Mouse (Mus musculus) stomach, postnatal 0 days (tissue): Measurements from ENCODE around the gene Ccdc13. TPM values are rescaled to one million over a fixed set of nuclear protein-coding genes. Genes with fewer than 3 reads are reported as not detected.
A peak's percentile ranks its signal among the peaks of the same experiment; 100 is the strongest.

ENCODE experiments used
- ATAC-seq: fragments of 200-750 bp; cut with Nextera tagmentation; 2 replicates; pipeline ENCODE4 v1.8.0; 2017; ENCODE audit not compliant: low FRiP score, low TSS enrichment
- DNase-seq: peaks from one replicate; pipeline ENCODE4 v3.0.0-alpha.2; 2016; ENCODE audit warnings: low spot score
- H3K27ac ChIP-seq: fragments of 300-500 bp; sonication (generic); replicated peaks from 2 replicates; pipeline ENCODE4 v1.5.1; 2014; ENCODE audit warnings: mild to moderate bottlenecking, control low read depth
- H3K27me3 ChIP-seq: fragments of 300-500 bp; sonication (generic); 2 replicates; pipeline ENCODE4 v1.6.1; 2014; ENCODE audit warnings: low read length; ENCODE audit not compliant: control insufficient read depth, insufficient read depth
- H3K36me3 ChIP-seq: fragments of 300-500 bp; sonication (generic); 2 replicates; pipeline ENCODE4 v1.6.1; 2014; ENCODE audit warnings: low read length, mixed read lengths; ENCODE audit not compliant: control insufficient read depth, insufficient read depth
- H3K4me1 ChIP-seq: fragments of 300-500 bp; sonication (generic); replicated peaks from 2 replicates; pipeline ENCODE4 v1.6.1; 2014; ENCODE audit warnings: antibody characterized with exemption; ENCODE audit not compliant: control insufficient read depth, insufficient read depth
- H3K4me2 ChIP-seq: fragments of 300-500 bp; sonication (generic); replicated peaks from 2 replicates; pipeline ENCODE4 v1.6.1; 2014; ENCODE audit warnings: low read depth, mild to moderate bottlenecking, control low read depth, moderate library complexity
- H3K4me3 ChIP-seq: fragments of 300-500 bp; sonication (generic); 2 replicates; pipeline ENCODE4 v1.5.1; 2014; ENCODE audit warnings: low read depth, low read length, control low read depth
- H3K9ac ChIP-seq: fragments of 300-500 bp; sonication (generic); 2 replicates; pipeline ENCODE4 v1.6.1; 2014; ENCODE audit warnings: mild to moderate bottlenecking, low read length, control low read depth, mixed read lengths
- H3K9me3 ChIP-seq: fragments of 300-500 bp; sonication (generic); 2 replicates; pipeline ENCODE4 v1.6.1; 2016; ENCODE audit warnings: low read length; ENCODE audit not compliant: control insufficient read depth
- CTCF ChIP-seq: IDR thresholded peaks from 2 replicates; pipeline ENCODE4 v1.5.1; 2016; ENCODE audit warnings: antibody characterized with exemption, low read depth, mild to moderate bottlenecking, moderate library complexity
- EP300 ChIP-seq: optimal IDR thresholded peaks from 2 replicates; pipeline ENCODE3; 2016; ENCODE audit warnings: antibody characterized with exemption
- WGBS: fragments of 180-500 bp; shearing (Covaris S2); extraction: QIAGEN DNeasy Blood & Tissue Kit; methylation state at CpG from one replicate; pipeline ENCODE4 v1.1.7; 2014; 5-methylcytosine and 5-hydroxymethylcytosine counted together
- polyA plus RNA-seq: library from polyadenylated mRNA; unstranded; fragments of >200 nt; fragmentation: Nextera tagmentation; extraction: Ambion mirVana; gene quantifications from 2 replicates; pipeline ENCODE4 v1.2.1, GENCODE M21; 2015

Gene Ccdc13
- polyA plus RNA-seq, 1 experiment from 2014 or later = 0.19 TPM

GRCm38 (mm10) chr9:121873578-121873977 lies 34.3 kb upstream of the Ccdc13 start:
- Histone ChIP-seq H3K27ac (no peak overlapping the region), H3K27me3 (no peaks in the 10 kb centered on the region), H3K4me3 (no peak overlapping the region), H3K9me3 (no peaks in the 10 kb centered on the region), H3K36me3 (no peaks in the 10 kb centered on the region), H3K9ac (no peak overlapping the region), H3K4me1 (no peaks in the 10 kb centered on the region), H3K4me2 (no peak overlapping the region)
- no peak for ATAC-seq
- no peak for DNase-seq
- TF ChIP-seq EP300 (no peak), CTCF (no peak)

GRCm38 (mm10) chr9:121872062-121872683 lies 32.9 kb upstream of the Ccdc13 start:
- ATAC-seq = peak; percentile 90
- H3K9me3 ChIP-seq = no peaks in the 10 kb centered on the region

GRCm38 (mm10) chr9:121869973-121870515 lies 30.8 kb upstream of the Ccdc13 start:
- no peaks in the 10 kb centered on the region for H3K9me3 ChIP-seq
- no peak overlapping the region for H3K4me3 ChIP-seq
- H3K36me3 ChIP-seq = no peaks in the 10 kb centered on the region
- H3K27me3 ChIP-seq = no peaks in the 10 kb centered on the region
- no peak overlapping the region for H3K4me2 ChIP-seq
- no peak overlapping the region for H3K9ac ChIP-seq
- ATAC-seq = no peak
- 0 out of 2 replicates have a peak overlapping the region, but pooled peaks have one; percentile 45 for H3K27ac ChIP-seq
- no peaks in the 10 kb centered on the region for H3K4me1 ChIP-seq
- 53% methylated on average over 4 of the region's 4 CpGs for WGBS
- no peak for DNase-seq
- TF ChIP-seq CTCF = no peak
- TF ChIP-seq EP300 = no peak

More at GRCm38 (mm10) chr9:121872062-121872683, 32.9 kb upstream of the Ccdc13 start:
- TF ChIP-seq EP300 = no peak
- TF ChIP-seq CTCF = no peak
- Histone ChIP-seq H3K4me2 (no peak overlapping the region), H3K36me3 (no peaks in the 10 kb centered on the region), H3K27me3 (no peaks in the 10 kb centered on the region), H3K27ac (no peak overlapping the region; the same call in 1 of the 2 replicates), H3K4me1 (no peaks in the 10 kb centered on the region), H3K4me3 (no peak overlapping the region), H3K9ac (no peak overlapping the region)
- WGBS = 80% methylated on average over 2 of the region's 2 CpGs
- peak; percentile 63 for DNase-seq

DNA sequence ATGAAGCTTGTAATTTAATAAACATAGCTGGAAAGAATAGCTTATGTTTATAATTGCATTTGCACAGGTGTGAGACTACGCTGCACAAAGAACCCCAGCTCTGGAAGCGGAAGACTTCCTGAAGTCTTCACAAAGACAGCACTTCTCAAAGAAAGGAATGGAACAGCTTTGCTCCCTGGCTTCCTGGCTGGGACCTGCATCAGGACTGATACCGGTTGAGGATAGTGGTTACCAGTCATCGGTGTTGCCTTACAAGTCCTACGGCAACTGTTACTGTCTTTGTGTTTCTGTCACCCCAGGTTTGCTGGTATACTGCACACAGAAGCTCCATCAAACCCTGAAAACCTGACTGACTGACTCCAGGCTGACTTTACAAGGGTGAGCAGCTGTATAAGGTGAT lies 30.2 kb upstream of the Ccdc13 start:
- no peaks in the 10 kb centered on the region for H3K4me1 ChIP-seq
- no peak overlapping the region for H3K27ac ChIP-seq
- no peaks in the 10 kb centered on the region for H3K27me3 ChIP-seq
- H3K4me3 ChIP-seq = no peak overlapping the region
- H3K4me2 ChIP-seq = no peak overlapping the region
- ATAC-seq (no peak), DNase-seq (no peak)
- 74% methylated on average over 5 of the region's 5 CpGs for WGBS
- H3K9me3 ChIP-seq = no peaks in the 10 kb centered on the region
- TF ChIP-seq EP300 (no peak), CTCF (no peak)
- H3K9ac ChIP-seq = no peak overlapping the region
- H3K36me3 ChIP-seq = no peaks in the 10 kb centered on the region

- Histone ChIP-seq H3K4me2 (no peak overlapping the region), H3K9me3 (no peaks in the 10 kb centered on the region), H3K4me3 (no peak overlapping the region), H3K9ac (no peak overlapping the region), H3K27ac (peak overlapping the region; percentile 46; the same call in 1 of the 2 replicates), H3K36me3 (no peaks in the 10 kb centered on the region), H3K27me3 (no peaks in the 10 kb centered on the region), H3K4me1 (no peaks in the 10 kb centered on the region)
- DNase-seq (no peak), ATAC-seq (no peak)
- TF ChIP-seq EP300 (peak; percentile 78), CTCF (no peak)
- 42% methylated on average over 6 of the region's 6 CpGs for WGBS
Measured at GRCm38 (mm10) chr9:121868236-121868635, 29.0 kb upstream of the Ccdc13 start.

GRCm38 (mm10) chr9:121867632-121868031 lies 28.4 kb upstream of the Ccdc13 start:
- Histone ChIP-seq H3K27me3 (no peaks in the 10 kb centered on the region), H3K9ac (no peak overlapping the region), H3K4me2 (no peak overlapping the region), H3K36me3 (no peaks in the 10 kb centered on the region), H3K27ac (peak overlapping the region; percentile 89), H3K4me3 (no peak overlapping the region), H3K4me1 (no peaks in the 10 kb centered on the region), H3K9me3 (no peaks in the 10 kb centered on the region)
- ATAC-seq (peak; percentile 32; the same call in 1 of the 2 replicates), DNase-seq (no peak)
- WGBS = 39% methylated on average over 6 of the region's 6 CpGs
- no peak for TF ChIP-seq CTCF
- no peak for TF ChIP-seq EP300
